Mouse (Mus musculus) megakaryocyte-erythroid progenitor cell, adult 5 weeks (primary cell): ENCODE data around the gene Hps1. TPM values are rescaled to one million over a fixed set of nuclear protein-coding genes. Genes with fewer than 3 reads are reported as not detected.

Experiments used
- polyA plus RNA-seq: library from polyadenylated mRNA; stranded (reverse); fragments of >175 nt; gene quantifications from 2 replicates; pipeline ENCODE4 v1.2.3, GENCODE M21; 2012

The Hps1 gene
- 251 and 282 TPM in 2 replicates for polyA plus RNA-seq

GRCm38 (mm10) chr19:42779531-42780155, at the start of gene Hps1:
TSS of gene Hps1 (minus strand) at chr19:42779978.

GRCm38 (mm10) chr19:42752363-42752931, 27.3 kb downstream of the Hps1 start, which contains the start of gene Pyroxd2:
TSS of gene Pyroxd2 (minus strand) at chr19:42752775.

Other genes starting within 250 kb of the Hps1 start
- not detected in 2 replicates for gene Loxl4, start 167.2 kb downstream of the Hps1 start, polyA plus RNA-seq
- 3.7 and 5.3 TPM in 2 replicates for gene Pyroxd2, start 27.2 kb downstream of the Hps1 start, polyA plus RNA-seq